Mouse (Mus musculus): ENCODE data around the gene Atp7a. TPM values are rescaled to one million over a fixed set of nuclear protein-coding genes. Genes with fewer than 3 reads are reported as not detected.
"Not testable (repeated sequence)": the region's sequence is repeated elsewhere in the genome, so short reads cannot be mapped to it uniquely, and the experiment has no call there.

The Atp7a gene
- polyA plus RNA-seq, 1 experiment from 2014 or later, result 17.4 TPM

DNA sequence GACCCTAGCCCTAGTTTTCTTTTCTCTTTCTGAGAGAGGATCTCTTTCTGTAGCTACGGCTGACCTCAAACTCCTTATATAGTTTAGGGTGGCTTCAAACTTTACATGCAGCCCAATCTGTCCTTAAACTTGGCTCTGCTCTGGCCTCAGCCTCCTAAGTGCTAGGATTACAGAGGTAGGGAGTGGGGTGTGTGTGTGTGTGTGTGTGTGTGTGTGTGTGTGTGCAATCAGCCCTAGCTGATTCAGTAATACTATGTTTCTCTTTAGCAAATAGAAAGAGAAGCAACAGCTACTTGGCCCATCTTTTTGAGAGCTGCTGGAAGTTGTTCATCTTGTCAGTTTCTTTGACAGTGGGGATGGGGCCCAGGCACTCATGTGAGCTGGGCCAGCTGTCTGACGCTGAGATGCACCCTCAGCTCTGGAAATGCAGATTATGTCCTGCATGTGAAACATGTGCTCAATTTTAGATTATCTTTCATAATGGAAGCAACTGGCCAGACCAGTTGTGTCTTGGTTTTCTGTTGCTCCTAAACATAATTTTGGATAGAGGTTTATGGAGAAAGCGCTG is 10.2 kb downstream of the Atp7a start:
- WGBS (ENCODE audit: missing documents), result 94% methylated on average over 3 of the region's 3 CpGs
- H3K79me2 ChIP-seq (ENCODE audit: inconsistent target), result peaks cover 100% of the 10 kb centered on the region
- H3K36me3 ChIP-seq (ENCODE audit: inconsistent target), result no peaks in the 10 kb centered on the region
- H3K4me3 ChIP-seq (ENCODE audit: inconsistent target), result no peak overlapping the region
- no peak overlapping the region for H3K27ac ChIP-seq

DNA sequence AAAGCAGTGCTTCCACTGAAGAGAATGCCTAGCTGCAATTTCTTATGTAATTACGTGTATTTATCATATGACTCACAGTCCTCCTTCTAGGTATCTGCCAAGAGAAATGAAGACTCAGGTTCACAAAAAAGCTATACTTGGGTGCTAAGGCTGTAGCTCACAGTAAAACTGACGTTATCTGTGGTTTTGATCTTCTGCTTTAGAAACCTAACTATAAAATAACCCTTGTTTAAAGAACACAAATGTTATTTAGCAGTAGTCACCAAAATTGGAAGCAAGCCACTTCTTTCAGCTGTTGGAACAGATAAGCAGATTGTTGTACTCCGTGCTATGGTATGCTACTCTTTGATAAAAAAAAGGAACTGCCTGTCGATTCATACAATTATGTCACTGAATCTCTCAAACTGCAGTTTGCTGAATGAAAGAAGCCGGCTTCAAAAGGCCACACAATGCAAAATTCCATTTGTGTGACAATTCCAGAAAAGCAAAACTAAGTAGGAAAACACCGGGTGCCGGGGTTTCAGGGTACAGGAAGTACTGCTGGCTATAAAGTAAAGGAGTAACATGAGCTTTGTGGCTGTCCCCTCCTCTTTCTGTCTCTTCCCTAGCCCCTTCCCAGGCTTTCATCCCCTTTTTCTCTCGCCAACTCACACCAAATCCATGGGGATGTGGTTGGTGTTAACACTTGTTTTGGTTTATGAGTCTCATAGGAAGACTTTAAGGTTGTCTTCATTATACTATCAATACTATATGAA is 17.0 kb downstream of the Atp7a start:
- H3K27ac ChIP-seq, result no peak overlapping the region
- no peak overlapping the region for H3K4me3 ChIP-seq (ENCODE audit: inconsistent target)
- H3K79me2 ChIP-seq (ENCODE audit: inconsistent target), result peaks cover 97% of the 10 kb centered on the region
- WGBS (ENCODE audit: missing documents), result 27% methylated on average over 7 of the region's 8 CpGs
- no peaks in the 10 kb centered on the region for H3K36me3 ChIP-seq (ENCODE audit: inconsistent target)

DNA sequence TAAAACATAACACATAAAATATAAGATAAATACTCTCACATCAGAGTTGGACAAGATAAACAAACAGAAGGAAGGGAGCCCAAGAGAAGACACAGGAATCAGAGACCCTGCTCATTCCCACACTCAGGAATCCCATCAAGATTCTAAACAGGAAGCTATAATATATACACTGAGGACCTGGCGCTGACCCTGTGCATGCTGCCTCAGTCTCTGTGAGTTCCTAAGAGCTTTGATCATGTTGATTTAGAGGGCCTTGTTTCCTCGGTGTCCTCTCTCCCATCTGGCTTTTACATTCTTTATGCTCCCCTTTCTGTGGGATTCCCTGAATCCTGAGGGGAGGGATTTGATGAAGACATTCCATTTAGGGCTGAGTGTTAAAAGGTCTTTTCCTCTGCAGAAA is 18.4 kb downstream of the Atp7a start:
- H3K27ac ChIP-seq, result no peak overlapping the region
- 84% methylated on average over 2 of the region's 2 CpGs for WGBS (ENCODE audit: missing documents)
- H3K36me3 ChIP-seq (ENCODE audit: inconsistent target), result no peaks in the 10 kb centered on the region
- peaks cover 97% of the 10 kb centered on the region for H3K79me2 ChIP-seq (ENCODE audit: inconsistent target)
- H3K4me3 ChIP-seq (ENCODE audit: inconsistent target), result no peak overlapping the region

DNA sequence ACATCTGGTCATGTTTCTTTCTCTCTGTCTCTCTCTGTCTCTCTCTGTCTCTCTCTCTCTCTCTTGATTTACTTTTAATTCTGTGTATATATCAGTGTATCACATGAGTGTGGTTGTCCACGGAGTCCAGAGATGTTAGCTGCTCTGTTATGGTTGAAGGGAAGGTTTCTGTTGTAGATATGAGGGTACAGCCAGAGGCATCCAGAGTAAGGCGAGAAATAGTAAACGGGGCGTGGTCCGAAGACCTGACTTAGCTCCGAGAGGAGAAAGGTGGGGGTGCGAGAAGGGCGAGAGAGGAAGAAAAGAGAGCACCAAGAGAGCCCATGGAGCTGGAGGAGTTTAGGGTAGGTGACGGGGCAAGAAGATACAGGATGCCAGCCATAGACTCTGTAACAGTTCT is 18.9 kb downstream of the Atp7a start:
- no peak overlapping the region for H3K4me3 ChIP-seq (ENCODE audit: inconsistent target)
- no peak overlapping the region for H3K27ac ChIP-seq
- peaks cover 97% of the 10 kb centered on the region for H3K79me2 ChIP-seq (ENCODE audit: inconsistent target)
- H3K36me3 ChIP-seq (ENCODE audit: inconsistent target), result no peaks in the 10 kb centered on the region
- WGBS (ENCODE audit: missing documents), result 82% methylated on average over 8 of the region's 9 CpGs

DNA sequence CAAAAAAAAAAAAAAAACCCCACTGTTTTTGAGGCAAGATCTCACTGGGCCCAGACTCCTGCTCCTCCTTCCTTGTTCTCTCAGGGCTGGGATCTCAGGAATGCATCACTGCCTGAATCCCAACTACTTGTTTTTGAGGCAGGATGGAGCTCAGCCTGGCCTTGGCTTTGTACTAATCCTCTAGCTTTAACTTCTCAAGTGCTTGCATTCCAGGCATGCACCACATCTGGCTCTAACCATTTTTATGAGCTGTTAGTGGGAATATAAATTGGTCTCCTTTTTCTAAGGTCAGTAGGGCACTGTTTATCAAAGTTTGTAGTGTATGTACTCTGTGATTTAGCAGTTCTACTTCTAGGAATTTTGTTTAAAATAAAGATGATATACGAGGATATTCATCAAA is 21.1 kb downstream of the Atp7a start:
- WGBS (ENCODE audit: missing documents), result 100% methylated on average over 1 of the region's 1 CpGs
- no peak overlapping the region for H3K27ac ChIP-seq

DNA sequence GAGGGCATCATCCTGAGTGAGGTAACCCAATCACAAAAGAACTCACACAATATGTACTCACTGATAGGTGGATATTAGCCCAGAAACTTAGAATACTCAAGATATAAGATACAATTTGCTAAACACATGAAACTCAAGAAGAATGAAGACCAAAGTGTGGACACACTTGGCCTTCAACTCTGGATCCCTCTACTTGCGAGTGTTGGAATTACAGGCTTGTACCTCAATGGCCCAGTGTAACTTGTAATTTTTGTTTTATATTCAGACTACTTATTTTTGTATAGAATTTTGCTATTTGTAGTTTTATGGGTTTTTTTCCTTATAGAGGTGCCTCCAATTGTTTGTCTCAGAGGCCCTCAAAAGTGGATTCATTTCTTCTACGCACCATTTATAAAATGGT is 50.8 kb downstream of the Atp7a start:
- H3K36me3 ChIP-seq (ENCODE audit: inconsistent target); H3K27ac ChIP-seq; H3K4me3 ChIP-seq (ENCODE audit: inconsistent target): not testable (repeated sequence)
- peaks cover 90% of the 10 kb centered on the region for H3K79me2 ChIP-seq (ENCODE audit: inconsistent target)
- 88% methylated on average over 1 of the region's 2 CpGs for WGBS (ENCODE audit: missing documents)

More for the DNA sequence above, 21.1 kb downstream of the Atp7a start:
- peaks cover 97% of the 10 kb centered on the region for H3K79me2 ChIP-seq (ENCODE audit: inconsistent target)
- H3K4me3 ChIP-seq (ENCODE audit: inconsistent target), result no peak overlapping the region
- no peaks in the 10 kb centered on the region for H3K36me3 ChIP-seq (ENCODE audit: inconsistent target)

DNA sequence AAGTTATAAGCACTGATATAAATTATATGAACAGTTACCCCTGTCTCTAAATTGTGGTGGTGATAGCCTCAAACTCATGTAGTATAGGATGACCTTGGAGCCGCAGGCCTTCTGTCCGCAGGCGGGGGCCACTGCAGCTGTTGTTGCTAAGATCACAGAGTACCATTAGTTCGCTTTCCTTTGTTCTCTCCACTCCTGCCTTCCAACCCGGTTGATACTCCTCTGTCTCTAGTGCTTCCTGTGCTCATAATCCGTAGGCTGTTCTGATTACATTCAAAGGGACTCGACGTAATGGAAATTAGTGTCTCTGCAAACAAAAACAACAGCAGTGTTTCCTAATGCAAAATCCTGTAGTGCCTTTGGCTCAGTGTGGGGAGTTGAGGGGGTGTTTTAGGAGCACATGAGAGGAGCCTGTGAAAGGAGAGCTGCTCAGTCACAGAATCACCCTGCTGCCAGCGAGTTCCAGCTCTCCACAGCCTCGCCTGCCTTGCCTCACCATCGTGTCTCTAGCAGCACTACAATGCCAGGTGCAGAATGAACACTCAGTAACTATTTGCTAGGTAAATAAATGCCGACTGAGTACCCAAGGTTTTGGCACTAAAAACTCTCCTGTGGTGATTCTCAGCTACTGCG is 53.9 kb downstream of the Atp7a start:
- H3K4me3 ChIP-seq (ENCODE audit: inconsistent target), result no peak overlapping the region

DNA sequence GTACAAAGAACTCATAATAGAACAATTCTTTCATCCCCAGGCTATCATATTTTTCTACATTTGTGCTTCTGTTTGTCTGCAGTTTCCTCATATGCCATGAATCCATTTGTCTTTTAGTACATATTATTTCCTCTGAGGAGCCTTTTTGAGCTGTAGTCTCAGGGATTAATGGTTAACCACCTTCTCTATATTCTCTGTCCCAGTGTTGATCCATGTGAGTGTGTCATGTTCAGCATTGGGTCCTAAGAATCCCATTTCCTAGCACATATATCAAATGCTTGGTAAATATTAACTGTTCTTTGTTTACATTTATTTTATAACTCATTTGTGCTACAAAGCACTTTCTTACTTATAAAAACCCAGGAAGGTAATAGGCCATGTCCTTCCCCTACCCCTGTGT is 55.4 kb downstream of the Atp7a start:
- no peak overlapping the region for H3K4me3 ChIP-seq (ENCODE audit: inconsistent target)
- peaks cover 54% of the 10 kb centered on the region for H3K79me2 ChIP-seq (ENCODE audit: inconsistent target)
- H3K27ac ChIP-seq, result no peak overlapping the region
- no peaks in the 10 kb centered on the region for H3K36me3 ChIP-seq (ENCODE audit: inconsistent target)

More for the DNA sequence above, 53.9 kb downstream of the Atp7a start:
- WGBS (ENCODE audit: missing documents), result 91% methylated on average over 11 of the region's 13 CpGs
- H3K79me2 ChIP-seq (ENCODE audit: inconsistent target), result peaks cover 63% of the 10 kb centered on the region
- H3K36me3 ChIP-seq (ENCODE audit: inconsistent target), result no peaks in the 10 kb centered on the region
- no peak overlapping the region for H3K27ac ChIP-seq

DNA sequence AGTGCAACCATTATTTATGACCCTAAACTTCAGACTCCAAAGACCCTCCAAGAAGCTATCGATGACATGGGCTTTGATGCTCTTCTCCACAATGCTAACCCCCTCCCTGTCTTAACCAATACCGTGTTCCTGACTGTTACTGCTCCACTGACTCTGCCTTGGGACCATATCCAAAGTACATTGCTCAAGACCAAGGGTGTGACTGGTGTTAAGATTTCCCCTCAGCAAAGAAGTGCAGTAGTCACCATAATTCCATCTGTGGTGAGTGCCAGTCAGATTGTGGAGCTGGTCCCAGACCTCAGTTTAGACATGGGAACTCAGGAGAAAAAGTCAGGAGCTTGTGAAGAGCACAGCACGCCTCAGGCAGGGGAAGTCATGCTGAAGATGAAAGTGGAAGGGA is 58.1 kb downstream of the Atp7a start:
- 76% methylated on average over 3 of the region's 3 CpGs for WGBS (ENCODE audit: missing documents)
- peaks cover 31% of the 10 kb centered on the region; the same call in 1 of the 2 replicates for H3K79me2 ChIP-seq (ENCODE audit: inconsistent target)
- H3K36me3 ChIP-seq (ENCODE audit: inconsistent target), result no peaks in the 10 kb centered on the region
- no peak overlapping the region for H3K4me3 ChIP-seq (ENCODE audit: inconsistent target)
- no peak overlapping the region for H3K27ac ChIP-seq

DNA sequence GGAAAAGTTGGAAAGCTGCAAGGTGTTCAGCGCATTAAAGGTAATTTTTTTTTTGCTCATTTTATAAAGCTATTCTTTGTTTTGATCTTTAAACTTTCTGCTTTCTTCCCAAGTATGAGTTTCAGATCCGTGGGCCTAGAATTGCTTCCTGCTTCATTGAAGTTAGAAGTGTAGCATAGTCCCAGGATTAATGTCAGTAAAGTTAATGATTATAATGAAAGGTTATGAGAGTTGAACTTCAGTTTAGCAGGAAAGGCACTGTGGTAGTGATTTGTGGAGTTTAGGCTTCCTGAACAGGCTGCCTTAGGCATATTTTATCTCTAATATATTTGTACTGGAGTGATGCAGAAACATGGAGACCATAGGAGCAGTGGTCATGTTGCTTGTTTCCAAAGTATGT is 58.5 kb downstream of the Atp7a start:
- WGBS (ENCODE audit: missing documents), result 96% methylated on average over 2 of the region's 2 CpGs
- Histone ChIP-seq H3K36me3 (ENCODE audit: inconsistent target) (no peaks in the 10 kb centered on the region), H3K27ac (no peak overlapping the region), H3K79me2 (ENCODE audit: inconsistent target) (peaks cover 27% of the 10 kb centered on the region; the same call in 1 of the 2 replicates), H3K4me3 (ENCODE audit: inconsistent target) (no peak overlapping the region)

DNA sequence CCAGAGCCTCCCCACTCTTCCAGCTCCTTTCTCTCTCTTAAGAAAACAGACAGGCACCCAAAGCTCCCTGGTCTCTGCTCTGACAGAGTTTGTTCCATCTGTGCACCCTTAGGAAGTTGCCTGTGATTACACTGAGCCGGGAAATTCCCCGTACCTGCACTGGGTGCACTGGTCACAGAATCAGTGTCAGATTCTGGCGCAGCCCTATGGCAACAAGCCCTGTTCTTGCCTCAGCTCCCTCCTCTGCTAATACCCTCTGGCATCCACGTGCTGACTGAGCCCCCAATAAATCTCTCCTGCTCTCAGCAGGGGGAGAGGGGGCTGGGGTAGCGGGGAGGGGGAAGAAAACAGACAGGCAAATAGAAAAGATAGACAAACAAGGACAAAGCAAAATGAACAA is 65.9 kb downstream of the Atp7a start:
- no peaks in the 10 kb centered on the region for H3K79me2 ChIP-seq (ENCODE audit: inconsistent target)
- 78% methylated on average over 5 of the region's 5 CpGs for WGBS (ENCODE audit: missing documents)
- no peak overlapping the region for H3K4me3 ChIP-seq (ENCODE audit: inconsistent target)
- no peak overlapping the region for H3K27ac ChIP-seq
- peaks cover 11% of the 10 kb centered on the region; the same call in 1 of the 2 replicates for H3K36me3 ChIP-seq (ENCODE audit: inconsistent target)

DNA sequence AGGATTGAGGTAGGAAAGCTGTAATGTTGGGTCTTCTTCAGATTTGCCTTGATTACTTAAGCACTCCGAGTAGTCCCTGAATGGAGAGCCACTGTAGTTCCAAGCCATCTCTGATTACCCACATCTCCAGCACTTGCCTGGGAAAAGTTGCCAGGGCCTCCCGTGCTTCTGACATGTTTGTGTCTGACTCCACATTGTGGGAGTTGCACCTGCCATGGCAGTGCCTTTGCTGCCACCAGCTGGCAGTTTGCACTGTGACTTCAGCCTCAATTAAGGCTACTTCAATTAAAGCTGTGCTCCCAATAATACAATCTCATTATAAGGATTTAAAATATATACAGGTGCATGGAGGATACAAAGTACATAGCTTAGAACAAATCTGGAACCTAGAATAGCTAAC is 78.4 kb downstream of the Atp7a start:
- 0 out of 2 replicates have a peak, but pooled peaks cover 10% of the 10 kb centered on the region for H3K36me3 ChIP-seq (ENCODE audit: inconsistent target)
- no peak overlapping the region for H3K27ac ChIP-seq
- 60% methylated on average over 2 of the region's 2 CpGs for WGBS (ENCODE audit: missing documents)
- no peak overlapping the region for H3K4me3 ChIP-seq (ENCODE audit: inconsistent target)
- no peaks in the 10 kb centered on the region for H3K79me2 ChIP-seq (ENCODE audit: inconsistent target)

DNA sequence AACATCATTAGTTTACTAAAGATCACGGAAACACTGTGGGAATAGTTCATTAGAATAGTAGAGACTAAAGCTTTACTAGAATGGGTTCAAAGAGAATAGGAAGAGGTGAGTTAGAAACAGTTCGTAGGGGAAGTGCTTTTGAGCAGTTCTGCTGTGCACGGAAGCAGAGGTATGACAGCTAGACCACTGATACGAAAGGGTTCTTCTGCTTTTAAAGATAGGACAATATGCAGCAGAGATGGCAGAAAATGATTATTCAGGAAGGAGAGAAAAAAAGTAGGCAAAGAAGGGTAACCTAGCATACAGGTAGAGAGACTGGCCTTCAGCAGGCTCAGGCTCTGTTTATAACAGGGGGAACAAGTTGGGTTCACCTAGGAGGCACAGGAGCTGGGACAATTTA is 86.8 kb downstream of the Atp7a start:
- Histone ChIP-seq H3K4me3 (ENCODE audit: inconsistent target) (no peak overlapping the region), H3K79me2 (ENCODE audit: inconsistent target) (no peaks in the 10 kb centered on the region), H3K36me3 (ENCODE audit: inconsistent target) (0 out of 2 replicates have a peak, but pooled peaks cover 6% of the 10 kb centered on the region), H3K27ac (no peak overlapping the region)
- 68% methylated on average over 4 of the region's 4 CpGs for whole genome bisulfite sequencing (ENCODE audit: missing documents)

DNA sequence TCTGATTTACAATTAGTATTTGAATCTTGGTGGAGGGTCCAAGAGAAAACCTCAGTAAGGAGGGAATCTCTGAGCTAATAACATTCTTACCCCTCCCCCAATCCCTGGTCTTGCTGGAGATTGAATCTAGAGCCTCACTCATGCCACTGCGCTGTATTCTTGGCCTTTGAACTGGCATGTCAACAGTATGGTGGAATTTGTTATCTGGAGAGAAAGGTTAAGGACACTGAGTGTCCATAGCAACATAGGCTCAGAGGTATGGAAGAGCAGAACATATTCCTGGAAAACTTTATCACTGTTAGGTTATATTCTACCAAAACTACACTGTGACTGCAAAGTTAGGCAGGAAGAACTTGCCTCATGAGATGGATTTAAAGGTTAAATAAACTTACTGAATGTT is 87.6 kb downstream of the Atp7a start:
- 100% methylated on average over 1 of the region's 1 CpGs for WGBS (ENCODE audit: missing documents)
- Histone ChIP-seq H3K27ac (no peak overlapping the region), H3K4me3 (ENCODE audit: inconsistent target) (no peak overlapping the region), H3K36me3 (ENCODE audit: inconsistent target) (peaks cover 9% of the 10 kb centered on the region; the same call in 1 of the 2 replicates), H3K79me2 (ENCODE audit: inconsistent target) (no peaks in the 10 kb centered on the region)

DNA sequence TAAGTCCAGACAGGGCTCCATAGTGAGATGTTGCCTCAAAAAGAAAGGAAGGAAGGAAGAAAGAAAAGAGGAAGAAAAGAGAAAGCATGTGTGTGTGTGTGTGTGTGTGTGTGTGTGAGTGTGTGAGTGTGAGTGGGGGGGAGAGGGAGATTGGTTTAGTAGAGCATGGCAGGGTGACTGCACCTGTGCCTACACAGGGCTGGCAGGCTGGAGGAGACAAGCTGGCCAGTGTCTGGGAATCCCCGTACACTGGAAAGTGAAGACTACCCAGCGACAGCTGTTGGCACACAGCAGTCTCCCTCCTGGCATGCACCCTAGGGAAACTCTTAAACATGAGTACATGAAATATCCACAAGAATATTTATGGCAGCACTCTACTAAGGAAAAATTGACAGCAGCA is 95.7 kb downstream of the Atp7a start:
- Histone ChIP-seq H3K36me3 (ENCODE audit: inconsistent target) (peaks cover 9% of the 10 kb centered on the region; the same call in 1 of the 2 replicates), H3K27ac (no peak overlapping the region), H3K79me2 (ENCODE audit: inconsistent target) (no peaks in the 10 kb centered on the region), H3K4me3 (ENCODE audit: inconsistent target) (no peak overlapping the region)
- WGBS (ENCODE audit: missing documents), result 91% methylated on average over 2 of the region's 2 CpGs
